Mouse (Mus musculus) neural tube, postnatal 0 days (tissue): Measurements from ENCODE around the gene Prpsap1. TPM values are rescaled to one million over a fixed set of nuclear protein-coding genes. Genes with fewer than 3 reads are reported as not detected.

ENCODE experiments used
- polyA plus RNA-seq: library from polyadenylated mRNA; unstranded; fragments of >200 nt; fragmentation: Nextera tagmentation; extraction: Ambion mirVana; gene quantifications from 2 replicates; pipeline ENCODE4 v1.2.1, GENCODE M21; 2015

Prpsap1 gene
- polyA plus RNA-seq, result 151 TPM in 2 replicates

DNA sequence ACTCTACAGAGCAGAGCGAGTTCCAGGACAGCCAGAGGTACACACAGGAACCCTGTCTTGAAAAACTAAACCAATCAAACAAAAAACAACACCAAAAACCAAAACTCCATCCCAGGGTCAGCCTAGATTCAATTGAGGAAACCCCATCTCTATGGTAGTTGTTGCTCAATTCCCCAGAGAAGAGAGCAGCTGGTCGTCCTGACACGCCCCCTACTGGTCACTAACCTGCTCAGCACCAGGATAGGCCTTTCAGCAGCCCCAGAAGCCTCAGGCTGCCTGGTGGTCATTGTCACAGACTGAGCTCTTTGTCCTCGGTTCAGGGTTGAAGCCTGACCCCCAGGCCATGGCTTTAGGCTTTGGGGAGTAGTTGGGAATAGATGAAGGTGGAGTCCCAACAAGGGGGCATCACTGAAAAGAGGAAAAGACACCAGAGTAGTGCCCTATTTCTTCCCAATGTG lies at the start of gene Prpsap1:
Prpsap1 (minus strand) TSS at position 408 of the 458 bp plus-strand sequence.

DNA sequence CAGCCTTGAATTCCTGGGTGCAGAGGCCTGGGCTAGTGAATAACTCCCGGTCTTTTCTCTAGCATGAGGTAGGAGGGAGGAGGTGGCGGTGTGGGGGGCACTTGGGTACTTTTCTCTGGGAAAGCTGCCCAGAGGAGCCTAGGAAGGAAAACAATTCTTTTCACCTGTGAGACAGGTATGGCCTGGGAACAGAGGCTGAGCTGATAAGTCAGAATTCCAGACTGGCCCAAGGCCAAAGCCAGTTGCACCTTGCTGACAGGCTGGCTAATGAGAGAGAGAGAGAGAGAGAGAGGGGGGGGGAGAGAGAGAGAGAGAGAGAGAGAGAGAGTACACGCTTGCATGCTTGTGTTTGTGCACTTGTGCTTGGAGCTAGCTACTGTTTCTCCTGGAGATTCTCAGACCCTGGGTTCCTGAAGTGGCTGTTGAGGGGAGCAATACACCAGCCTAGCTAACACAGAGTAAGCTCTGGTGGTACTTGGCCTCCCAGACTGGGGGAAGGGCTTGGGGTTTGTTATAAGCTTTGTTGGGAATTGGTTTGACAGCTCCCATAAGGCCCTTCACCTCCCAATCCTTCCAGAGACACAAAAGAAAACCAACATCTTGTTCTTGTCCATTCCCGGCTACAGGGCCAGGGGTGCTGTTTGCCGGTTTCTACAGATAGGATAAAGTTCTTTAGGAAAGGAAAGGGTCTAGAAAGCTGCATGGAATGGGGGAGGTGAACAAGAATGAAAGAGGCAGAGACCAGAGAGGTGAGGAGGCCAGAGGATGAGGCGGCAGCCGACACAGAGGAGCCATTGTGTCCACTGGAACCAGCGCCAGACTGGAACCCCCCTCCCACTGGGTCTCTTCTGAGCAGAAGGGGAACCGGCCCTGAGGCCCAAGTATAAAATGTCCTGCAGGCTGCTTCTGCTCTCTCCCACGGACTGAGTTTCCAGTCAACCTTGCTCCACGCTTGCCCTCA lies 36.5 kb upstream of the Prpsap1 start, which contains the start of gene Sphk1:
Sphk1 (plus strand) TSS at position 739 of the 961 bp plus-strand sequence.

DNA sequence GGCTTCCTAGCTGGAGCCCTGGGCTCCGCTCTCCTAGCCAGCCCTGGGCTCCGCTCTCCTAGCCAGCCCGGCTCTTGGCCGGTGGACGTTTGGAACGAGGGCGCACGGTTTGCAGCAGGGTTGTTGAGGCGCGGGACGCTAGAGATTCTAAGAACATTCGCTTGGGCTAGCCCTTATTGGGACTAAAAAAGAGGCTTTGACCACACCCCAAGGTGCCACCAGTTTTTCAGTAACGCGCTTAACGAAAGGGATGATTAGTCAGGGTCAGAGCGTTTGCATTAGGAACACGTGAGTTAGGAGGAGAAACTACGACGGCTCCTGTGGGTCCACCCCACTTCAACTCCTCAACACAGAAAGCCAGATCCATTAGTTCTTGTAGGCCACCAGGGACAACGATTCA lies 27.9 kb downstream of the Prpsap1 start, which contains the start of gene Qrich2:
Qrich2 (minus strand) TSS at position 101 of the 400 bp plus-strand sequence.

DNA sequence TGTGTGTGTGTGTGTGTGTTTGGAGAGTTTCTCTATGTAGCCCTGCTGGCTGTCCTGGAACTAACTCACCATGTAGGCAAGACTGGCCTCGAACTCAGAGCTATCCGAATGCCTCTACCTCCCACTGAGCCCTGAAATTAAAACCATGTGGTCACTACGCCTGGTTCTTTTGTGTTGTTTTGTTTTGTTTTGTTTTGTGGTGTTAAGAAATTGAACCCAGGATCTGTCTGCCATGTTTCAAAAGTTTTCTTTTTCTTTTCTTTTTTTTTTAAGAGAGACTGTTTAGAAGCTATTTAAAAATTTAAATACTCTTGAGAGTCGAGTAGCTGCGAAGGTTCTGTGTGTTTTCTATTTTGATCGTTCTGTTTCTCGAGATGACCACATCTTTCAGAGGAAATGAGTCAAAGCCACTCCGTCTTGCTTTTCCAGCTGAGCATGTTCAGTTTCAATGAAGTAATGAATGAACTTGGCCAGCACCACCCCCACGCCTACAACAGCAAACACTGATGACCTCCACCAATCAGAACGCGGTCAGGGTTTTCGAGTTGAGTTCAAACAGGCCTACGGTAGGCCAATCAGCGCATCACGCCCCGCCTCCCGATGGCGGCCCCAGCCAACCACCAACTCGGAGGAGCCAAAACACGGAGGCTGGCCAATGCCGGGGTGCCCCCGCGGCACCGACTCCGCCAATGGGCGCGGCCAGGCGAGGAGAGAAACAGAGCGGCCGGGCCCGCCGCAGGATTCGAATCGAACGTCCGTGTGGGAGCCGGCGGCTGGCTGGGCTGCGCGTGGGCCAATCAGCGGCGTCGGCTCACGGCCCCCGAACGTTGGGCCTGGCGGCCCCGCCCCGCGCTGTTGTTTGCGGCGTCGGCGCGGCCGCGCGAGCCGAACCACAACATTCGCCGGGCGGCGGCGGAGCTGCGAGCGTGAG lies 60.4 kb downstream of the Prpsap1 start, which contains the start of gene Ubald2:
Ubald2 (plus strand) TSS at position 739 of the 931 bp plus-strand sequence.

Other genes starting within 250 kb of the Prpsap1 start
- gene Srp68, start 220.0 kb downstream of the Prpsap1 start, polyA plus RNA-seq, result 51.9 and 55.5 TPM in 2 replicates
- gene Galr2, start 213.3 kb downstream of the Prpsap1 start, polyA plus RNA-seq, result 0.41 and 0.54 TPM in 2 replicates
- 102 and 125 TPM in 2 replicates for gene Exoc7, start 187.0 kb downstream of the Prpsap1 start, polyA plus RNA-seq
- 12.5 and 13.7 TPM in 2 replicates for gene Foxj1, start 158.8 kb downstream of the Prpsap1 start, polyA plus RNA-seq
- 82.3 and 90.2 TPM in 2 replicates for gene Rnf157, start 81.2 kb downstream of the Prpsap1 start, polyA plus RNA-seq
- 26.5 and 32.7 TPM in 2 replicates for gene Ubald2, start 60.1 kb downstream of the Prpsap1 start, polyA plus RNA-seq
- 0.10 TPM in 1 of 2 replicates, not detected in the other for gene Qrich2, start 28.0 kb downstream of the Prpsap1 start, polyA plus RNA-seq
- 4.8 and 7.2 TPM in 2 replicates for gene Sphk1, start 36.7 kb upstream of the Prpsap1 start, polyA plus RNA-seq
- gene Ube2o, start 87.2 kb upstream of the Prpsap1 start, polyA plus RNA-seq, result 38.0 and 40.1 TPM in 2 replicates
- 0.58 and 0.75 TPM in 2 replicates for gene Aanat, start 92.2 kb upstream of the Prpsap1 start, polyA plus RNA-seq
- 2.0 TPM in 2 replicates for gene Rhbdf2, start 132.8 kb upstream of the Prpsap1 start, polyA plus RNA-seq
- 4.2 and 6.7 TPM in 2 replicates for gene Prcd, start 159.3 kb upstream of the Prpsap1 start, polyA plus RNA-seq
- gene Cygb, start 160.1 kb upstream of the Prpsap1 start, polyA plus RNA-seq, result 45.2 and 50.1 TPM in 2 replicates